Mouse (Mus musculus) neural tube, embryonic 12.5 days (tissue): ENCODE results near the gene Trrap. TPM values are rescaled to one million over a fixed set of nuclear protein-coding genes. Genes with fewer than 3 reads are reported as not detected.

Experiments used
- ATAC-seq: fragments of 200-750 bp; cut with Nextera tagmentation; 2 replicates; pipeline ENCODE4 v1.8.0; 2017; ENCODE audit warnings: low read depth, mild to moderate bottlenecking, moderate TSS enrichment, moderate library complexity; ENCODE audit not compliant: low FRiP score
- H3K27ac ChIP-seq: fragments of 300-500 bp; sonication (generic); 2 replicates; pipeline ENCODE4 v1.5.1; 2016
- H3K27me3 ChIP-seq: fragments of 300-500 bp; sonication (generic); replicated peaks from 2 replicates; pipeline ENCODE4 v1.6.1; 2016; ENCODE audit warnings: mild to moderate bottlenecking
- H3K36me3 ChIP-seq: fragments of 300-500 bp; sonication (generic); 2 replicates; pipeline ENCODE4 v1.6.1; 2016; ENCODE audit warnings: mild to moderate bottlenecking
- H3K4me1 ChIP-seq: fragments of 300-500 bp; sonication (generic); 2 replicates; pipeline ENCODE4 v1.6.1; 2016
- H3K4me2 ChIP-seq: fragments of 300-500 bp; sonication (generic); replicated peaks from 2 replicates; pipeline ENCODE4 v1.6.1; 2016; ENCODE audit warnings: mild to moderate bottlenecking
- H3K4me3 ChIP-seq: fragments of 300-500 bp; sonication (generic); 2 replicates; pipeline ENCODE4 v1.5.1; 2016
- H3K9ac ChIP-seq: fragments of 300-500 bp; sonication (generic); 2 replicates; pipeline ENCODE4 v1.6.1; 2016; ENCODE audit warnings: mild to moderate bottlenecking
- H3K9me3 ChIP-seq: fragments of 300-500 bp; sonication (generic); 2 replicates; pipeline ENCODE4 v1.6.1; 2016; ENCODE audit warnings: mild to moderate bottlenecking
- WGBS: fragments of 180-500 bp; shearing (Covaris S2); methylation state at CpG from one replicate; pipeline ENCODE4 v1.1.7; 2016; 5-methylcytosine and 5-hydroxymethylcytosine counted together
- polyA plus RNA-seq: library from polyadenylated mRNA; unstranded; fragments of >200 nt; fragmentation: Nextera tagmentation; extraction: Ambion mirVana; gene quantifications from 2 replicates; pipeline ENCODE4 v1.2.1, GENCODE M21; 2016

Gene Trrap
- polyA plus RNA-seq, 1 experiment from 2014 or later, result 86.2 TPM

DNA sequence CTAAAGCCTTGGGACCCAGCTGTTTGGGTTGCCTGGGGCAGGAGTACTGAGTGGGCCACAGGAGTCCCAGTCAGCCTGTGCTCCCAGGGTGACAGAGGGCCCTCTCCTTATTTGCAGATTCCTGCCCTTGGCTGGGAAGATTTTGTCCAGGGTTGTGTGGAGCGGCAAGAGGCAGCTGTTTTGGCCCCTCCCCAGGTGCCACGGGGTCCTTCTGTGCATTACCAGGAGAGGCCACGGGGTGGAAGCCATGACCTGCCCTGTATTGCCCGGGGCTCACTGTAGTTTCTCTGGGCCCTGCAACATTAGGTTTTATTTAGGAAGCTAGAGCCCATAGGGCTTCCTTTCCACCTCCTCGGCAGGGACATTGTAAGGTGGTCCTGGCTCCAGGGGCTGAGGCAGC is 86.4 kb downstream of the Trrap start:
- H3K9me3 ChIP-seq, result no peaks in the 10 kb centered on the region
- H3K4me3 ChIP-seq, result no peak overlapping the region
- peaks cover 89% of the 10 kb centered on the region for H3K36me3 ChIP-seq
- H3K27me3 ChIP-seq, result no peaks in the 10 kb centered on the region
- H3K9ac ChIP-seq, result no peak overlapping the region
- no peak for ATAC-seq
- 89% methylated on average over 5 of the region's 5 CpGs for WGBS
- no peak overlapping the region for H3K4me2 ChIP-seq
- H3K27ac ChIP-seq, result no peak overlapping the region
- H3K4me1 ChIP-seq, result no peaks in the 10 kb centered on the region

GRCm38 (mm10) chr5:144855936-144856335 is 88.4 kb downstream of the Trrap start:
- Histone ChIP-seq H3K4me3 (no peak overlapping the region), H3K27me3 (no peaks in the 10 kb centered on the region), H3K36me3 (peaks cover 88% of the 10 kb centered on the region), H3K4me2 (no peak overlapping the region), H3K9ac (no peak overlapping the region), H3K4me1 (no peaks in the 10 kb centered on the region), H3K27ac (no peak overlapping the region), H3K9me3 (peaks cover 3% of the 10 kb centered on the region)
- 64% methylated on average over 6 of the region's 6 CpGs for WGBS
- ATAC-seq, result no peak

DNA sequence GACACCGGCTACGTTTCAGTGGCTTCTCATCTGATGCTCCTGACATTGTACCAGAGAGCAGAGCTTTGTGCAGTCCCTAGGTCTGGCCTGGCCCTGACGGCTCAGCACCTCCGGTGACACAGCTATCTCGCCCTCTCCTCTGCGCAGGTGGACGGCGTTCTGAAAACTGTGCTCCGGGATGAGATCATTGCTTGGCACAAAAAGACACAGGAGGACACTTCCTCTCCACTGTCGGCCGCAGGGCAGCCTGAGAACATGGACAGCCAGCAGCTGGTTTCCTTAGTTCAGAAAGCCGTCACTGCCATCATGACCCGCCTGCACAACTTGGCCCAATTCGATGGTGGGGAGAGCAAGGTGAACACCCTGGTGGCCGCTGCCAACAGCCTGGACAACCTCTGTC is 91.0 kb downstream of the Trrap start:
- Histone ChIP-seq H3K27me3 (no peaks in the 10 kb centered on the region), H3K4me1 (no peaks in the 10 kb centered on the region), H3K9me3 (peaks cover 7% of the 10 kb centered on the region), H3K36me3 (peaks cover 67% of the 10 kb centered on the region), H3K9ac (no peak overlapping the region), H3K27ac (no peak overlapping the region), H3K4me2 (no peak overlapping the region), H3K4me3 (no peak overlapping the region)
- ATAC-seq, result no peak
- 96% methylated on average over 15 of the region's 15 CpGs for WGBS

- H3K4me1 ChIP-seq, result no peaks in the 10 kb centered on the region
- WGBS, result 96% methylated on average over 9 of the region's 9 CpGs
- H3K9ac ChIP-seq, result no peak overlapping the region
- H3K4me3 ChIP-seq, result no peak overlapping the region
- no peak overlapping the region for H3K27ac ChIP-seq
- peaks cover 59% of the 10 kb centered on the region for H3K36me3 ChIP-seq
- H3K27me3 ChIP-seq, result no peaks in the 10 kb centered on the region
- ATAC-seq, result no peak
- no peak overlapping the region for H3K4me2 ChIP-seq
- peaks cover 7% of the 10 kb centered on the region for H3K9me3 ChIP-seq
Measured at GRCm38 (mm10) chr5:144859284-144859683, 91.8 kb downstream of the Trrap start.

DNA sequence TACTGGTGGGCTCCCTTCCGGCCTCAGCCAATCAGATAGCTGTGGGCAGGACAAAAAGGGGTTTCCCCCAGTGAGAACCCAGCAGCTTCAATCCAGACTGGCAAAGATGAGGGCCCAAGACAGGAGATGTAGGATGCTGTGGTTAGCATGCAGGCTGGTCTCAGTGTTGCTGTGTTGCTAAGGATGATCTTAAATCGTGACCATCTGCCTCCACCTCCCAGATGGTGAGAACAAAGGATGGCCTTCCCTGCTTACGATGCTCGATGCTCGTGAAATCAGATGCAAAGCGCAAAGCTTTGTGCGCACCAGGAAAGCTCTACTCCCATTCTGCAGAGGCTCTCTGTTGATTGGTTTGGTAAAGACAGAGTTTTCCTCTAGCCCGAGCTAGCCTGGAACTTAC is 93.4 kb downstream of the Trrap start:
- H3K36me3 ChIP-seq, result peaks cover 49% of the 10 kb centered on the region
- no peak for ATAC-seq
- 91% methylated on average over 8 of the region's 8 CpGs for WGBS

DNA sequence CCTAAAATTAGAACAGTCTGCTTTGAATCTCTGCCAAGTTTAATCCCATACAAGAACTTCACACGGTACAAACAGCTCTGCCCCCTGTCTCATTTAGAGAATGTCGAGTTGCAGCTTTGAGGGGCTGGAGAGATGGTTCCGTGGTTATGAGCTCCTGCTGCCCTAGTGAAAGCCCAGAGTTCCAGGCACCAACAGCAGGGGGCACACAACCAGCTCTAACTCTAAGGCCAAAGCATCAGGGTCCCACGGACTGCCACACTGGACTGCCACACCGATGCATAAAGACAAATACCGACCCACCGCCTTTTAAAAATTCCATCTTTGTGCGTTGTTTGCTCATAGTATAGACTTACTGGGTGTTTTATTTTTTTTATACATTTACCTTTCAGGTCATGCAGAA is 99.4 kb downstream of the Trrap start:
- Histone ChIP-seq H3K9me3 (no peaks in the 10 kb centered on the region), H3K27me3 (no peaks in the 10 kb centered on the region), H3K9ac (no peak overlapping the region), H3K27ac (no peak overlapping the region), H3K4me3 (no peak overlapping the region), H3K36me3 (no peaks in the 10 kb centered on the region), H3K4me2 (no peak overlapping the region), H3K4me1 (no peaks in the 10 kb centered on the region)
- WGBS, result 87% methylated on average over 8 of the region's 8 CpGs
- no peak for ATAC-seq

More for the DNA sequence above, 93.4 kb downstream of the Trrap start:
- H3K27ac ChIP-seq, result no peak overlapping the region
- no peaks in the 10 kb centered on the region for H3K4me1 ChIP-seq
- H3K9me3 ChIP-seq, result peaks cover 7% of the 10 kb centered on the region
- H3K27me3 ChIP-seq, result no peaks in the 10 kb centered on the region
- no peak overlapping the region for H3K4me2 ChIP-seq
- no peak overlapping the region for H3K9ac ChIP-seq
- no peak overlapping the region for H3K4me3 ChIP-seq

DNA sequence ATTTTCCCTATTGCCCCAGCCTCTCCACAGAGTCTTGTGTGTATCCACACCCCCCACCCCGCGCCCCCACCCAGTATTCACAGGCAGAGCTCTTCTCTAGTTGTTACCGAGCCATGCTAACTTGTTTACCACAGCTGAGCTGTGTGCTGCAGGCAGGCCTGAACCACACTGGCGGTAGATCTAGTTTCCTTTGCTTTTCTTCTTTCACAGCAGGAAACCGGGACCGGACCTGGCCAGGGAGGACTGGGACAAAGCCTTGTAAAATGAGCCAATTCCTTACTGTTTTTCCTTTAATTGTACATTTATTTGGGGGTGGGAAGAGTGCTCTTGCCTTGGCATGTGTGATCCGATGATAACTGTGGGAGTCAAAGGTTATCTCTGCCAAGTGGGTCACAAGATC is 101.9 kb downstream of the Trrap start:
- H3K9ac ChIP-seq, result no peak overlapping the region
- H3K4me3 ChIP-seq, result no peak overlapping the region
- 61% methylated on average over 7 of the region's 7 CpGs for WGBS
- H3K27me3 ChIP-seq, result no peaks in the 10 kb centered on the region
- H3K9me3 ChIP-seq, result no peaks in the 10 kb centered on the region
- H3K4me2 ChIP-seq, result no peak overlapping the region
- no peak for ATAC-seq
- H3K36me3 ChIP-seq, result no peaks in the 10 kb centered on the region
- no peak overlapping the region for H3K27ac ChIP-seq
- peaks cover 4% of the 10 kb centered on the region; the same call in 1 of the 2 replicates for H3K4me1 ChIP-seq

DNA sequence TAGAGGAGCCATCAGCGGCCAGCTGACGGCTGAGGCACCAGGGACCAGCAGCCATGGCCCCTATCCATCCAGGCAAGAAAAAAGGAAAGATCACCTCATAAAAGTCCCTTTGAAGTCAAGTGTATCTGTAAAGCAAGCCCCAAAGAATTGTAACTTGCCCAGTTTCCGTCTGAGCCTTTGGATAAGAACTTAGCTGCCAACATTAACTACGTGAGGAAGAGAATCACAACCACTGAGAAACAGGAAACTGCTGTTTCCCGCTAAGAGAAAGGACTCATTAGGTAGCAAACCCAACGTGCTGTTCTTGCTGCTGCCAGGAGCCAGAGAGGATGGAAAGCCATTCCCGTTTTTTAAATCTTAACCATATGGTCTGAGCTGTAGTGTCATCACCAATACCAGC is 103.2 kb downstream of the Trrap start:
- WGBS, result 81% methylated on average over 7 of the region's 7 CpGs
- H3K4me3 ChIP-seq, result no peak overlapping the region
- H3K36me3 ChIP-seq, result no peaks in the 10 kb centered on the region
- H3K4me2 ChIP-seq, result no peak overlapping the region
- H3K9me3 ChIP-seq, result no peaks in the 10 kb centered on the region
- peaks cover 4% of the 10 kb centered on the region; the same call in 1 of the 2 replicates for H3K4me1 ChIP-seq
- H3K9ac ChIP-seq, result no peak overlapping the region
- H3K27ac ChIP-seq, result no peak overlapping the region
- no peak for ATAC-seq
- H3K27me3 ChIP-seq, result no peaks in the 10 kb centered on the region

GRCm38 (mm10) chr5:144871775-144872174 is 104.2 kb downstream of the Trrap start:
- peaks cover 4% of the 10 kb centered on the region; the same call in 1 of the 2 replicates for H3K4me1 ChIP-seq
- H3K9me3 ChIP-seq, result no peaks in the 10 kb centered on the region
- WGBS, result 90% methylated on average over 1 of the region's 1 CpGs
- no peak for ATAC-seq
- no peaks in the 10 kb centered on the region for H3K27me3 ChIP-seq
- peaks cover 2% of the 10 kb centered on the region; the same call in 1 of the 2 replicates for H3K36me3 ChIP-seq
- no peak overlapping the region for H3K4me3 ChIP-seq
- no peak overlapping the region for H3K9ac ChIP-seq
- H3K4me2 ChIP-seq, result no peak overlapping the region
- no peak overlapping the region for H3K27ac ChIP-seq

DNA sequence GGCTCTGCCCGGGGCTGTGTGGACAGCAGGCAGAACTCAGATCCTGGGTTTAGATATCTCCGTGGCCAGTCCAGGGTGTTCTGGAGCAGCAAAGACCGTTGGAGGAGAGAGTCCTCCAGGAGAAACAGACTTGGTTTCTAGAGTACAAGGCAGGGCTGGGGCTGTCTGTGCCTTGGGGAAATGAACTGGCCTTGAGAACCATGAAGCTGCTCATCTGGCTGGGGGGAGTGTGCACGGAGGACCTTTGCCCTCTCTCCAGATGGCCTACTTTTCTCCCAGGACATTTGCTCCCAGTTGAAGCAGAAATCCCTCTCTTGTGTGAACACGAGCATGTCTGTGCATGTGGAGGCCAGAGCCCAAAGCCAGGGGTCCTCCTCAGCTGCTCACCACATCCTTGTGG is 104.8 kb downstream of the Trrap start:
- ATAC-seq, result no peak
- 79% methylated on average over 5 of the region's 5 CpGs for WGBS

DNA sequence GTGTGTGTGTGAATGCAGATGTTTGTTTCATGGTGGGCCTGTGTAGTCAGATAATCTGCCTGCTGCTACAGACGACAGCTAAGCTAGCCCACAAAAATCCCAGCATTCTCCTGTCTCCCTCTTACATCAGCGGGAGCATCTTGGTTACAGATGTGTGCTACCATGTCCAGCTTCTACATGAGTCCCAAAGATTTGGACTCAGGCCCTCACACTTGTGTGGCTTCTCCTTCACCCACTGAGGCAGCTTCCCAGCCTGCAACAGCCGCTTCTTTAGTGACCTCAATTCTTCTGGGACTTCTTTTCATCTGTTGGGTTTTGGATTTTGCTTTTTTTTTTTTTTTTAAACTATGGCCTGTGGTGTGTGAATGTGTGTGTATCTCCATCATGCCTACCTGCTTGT is 105.3 kb downstream of the Trrap start:
- Histone ChIP-seq H3K9me3 (no peaks in the 10 kb centered on the region), H3K9ac (no peak overlapping the region), H3K4me1 (peaks cover 4% of the 10 kb centered on the region; the same call in 1 of the 2 replicates), H3K27ac (no peak overlapping the region), H3K36me3 (peaks cover 10% of the 10 kb centered on the region; the same call in 1 of the 2 replicates), H3K4me3 (no peak overlapping the region), H3K4me2 (no peak overlapping the region), H3K27me3 (no peaks in the 10 kb centered on the region)
- 80% methylated on average over 3 of the region's 3 CpGs for WGBS
- ATAC-seq, result no peak

More for the DNA sequence above, 104.8 kb downstream of the Trrap start:
- peaks cover 4% of the 10 kb centered on the region; the same call in 1 of the 2 replicates for H3K4me1 ChIP-seq
- H3K36me3 ChIP-seq, result peaks cover 7% of the 10 kb centered on the region; the same call in 1 of the 2 replicates
- no peaks in the 10 kb centered on the region for H3K27me3 ChIP-seq
- no peak overlapping the region for H3K4me2 ChIP-seq
- H3K4me3 ChIP-seq, result no peak overlapping the region
- no peaks in the 10 kb centered on the region for H3K9me3 ChIP-seq
- H3K27ac ChIP-seq, result no peak overlapping the region
- H3K9ac ChIP-seq, result no peak overlapping the region

DNA sequence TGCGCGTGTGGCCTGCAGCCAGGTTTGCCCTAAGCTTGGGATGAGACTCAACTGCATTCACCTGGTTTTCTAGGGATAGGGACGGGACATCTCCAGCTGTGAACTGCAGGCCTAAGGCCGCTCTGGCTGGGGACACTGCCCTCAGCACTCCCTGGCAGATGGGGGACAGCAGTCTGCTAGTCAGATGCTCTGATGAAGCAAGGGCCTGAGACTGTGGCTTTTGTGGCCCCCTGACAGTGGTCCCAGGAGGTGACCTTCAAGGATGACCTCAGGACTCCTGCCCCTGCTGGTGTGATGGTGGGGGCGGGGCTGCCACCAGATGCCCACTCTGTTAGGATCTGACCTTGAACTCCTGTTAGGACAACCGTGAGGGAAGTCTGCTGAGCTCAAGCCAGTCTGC is 107.7 kb downstream of the Trrap start:
- Histone ChIP-seq H3K27me3 (no peaks in the 10 kb centered on the region), H3K4me1 (peaks cover 4% of the 10 kb centered on the region; the same call in 1 of the 2 replicates), H3K9me3 (no peaks in the 10 kb centered on the region), H3K4me2 (no peak overlapping the region), H3K4me3 (no peak overlapping the region), H3K9ac (no peak overlapping the region), H3K27ac (no peak overlapping the region), H3K36me3 (peaks cover 31% of the 10 kb centered on the region)
- 0 out of 2 replicates have a peak, but pooled peaks have one; percentile 19 for ATAC-seq
- WGBS, result 87% methylated on average over 6 of the region's 6 CpGs

- Histone ChIP-seq H3K36me3 (peaks cover 38% of the 10 kb centered on the region), H3K27ac (no peak overlapping the region), H3K4me2 (no peak overlapping the region), H3K4me1 (peaks cover 4% of the 10 kb centered on the region; the same call in 1 of the 2 replicates), H3K9ac (no peak overlapping the region), H3K27me3 (no peaks in the 10 kb centered on the region), H3K9me3 (no peaks in the 10 kb centered on the region), H3K4me3 (no peak overlapping the region)
- 16% methylated on average over 13 of the region's 13 CpGs for WGBS
- ATAC-seq, result no peak
Measured at GRCm38 (mm10) chr5:144875892-144876291, 108.4 kb downstream of the Trrap start.
